Mouse (Mus musculus): Measurements from ENCODE around the gene Tcl1.

Gene Tcl1

GRCm38 (mm10) chr12:105222601-105223319, at the start of gene Tcl1:
Tcl1 (minus strand) TSS chr12:105222793.
- Histone ChIP-seq H3K27me3 (ENCODE audit: control insufficient read depth, insufficient read depth, low read length, poor library complexity, severe bottlenecking) (no peaks in the 10 kb centered on the region), H3K36me3 (ENCODE audit: control insufficient read depth, insufficient read depth, low read length, poor library complexity, severe bottlenecking) (no peaks in the 10 kb centered on the region)
- DNase-seq (ENCODE audit: low read depth, low spot score), result no peak

- Histone ChIP-seq H3K27me3 (ENCODE audit: control insufficient read depth, insufficient read depth, low read length, poor library complexity, severe bottlenecking) (no peaks in the 10 kb centered on the region), H3K36me3 (ENCODE audit: control insufficient read depth, insufficient read depth, low read length, poor library complexity, severe bottlenecking) (no peaks in the 10 kb centered on the region)
- DNase-seq (ENCODE audit: low read depth, low spot score), result no peak
These were observed 48.7 kb upstream of the Tcl1 start for GRCm38 (mm10) chr12:105271016-105271965.

- Histone ChIP-seq H3K27me3 (ENCODE audit: control insufficient read depth, insufficient read depth, low read length, poor library complexity, severe bottlenecking) (no peaks in the 10 kb centered on the region), H3K36me3 (ENCODE audit: control insufficient read depth, insufficient read depth, low read length, poor library complexity, severe bottlenecking) (no peaks in the 10 kb centered on the region)
- DNase-seq (ENCODE audit: low read depth, low spot score), result no peak
These were observed 44.5 kb upstream of the Tcl1 start for GRCm38 (mm10) chr12:105267076-105267475.

GRCm38 (mm10) chr12:105266096-105266495, 43.5 kb upstream of the Tcl1 start:
- no peaks in the 10 kb centered on the region for H3K36me3 ChIP-seq (ENCODE audit: control insufficient read depth, insufficient read depth, low read length, poor library complexity, severe bottlenecking)
- DNase-seq (ENCODE audit: low read depth, low spot score), result no peak
- no peaks in the 10 kb centered on the region for H3K27me3 ChIP-seq (ENCODE audit: control insufficient read depth, insufficient read depth, low read length, poor library complexity, severe bottlenecking)

GRCm38 (mm10) chr12:105259221-105259620, 36.6 kb upstream of the Tcl1 start:
- no peaks in the 10 kb centered on the region for H3K27me3 ChIP-seq (ENCODE audit: control insufficient read depth, insufficient read depth, low read length, poor library complexity, severe bottlenecking)
- DNase-seq (ENCODE audit: low read depth, low spot score), result no peak
- no peaks in the 10 kb centered on the region for H3K36me3 ChIP-seq (ENCODE audit: control insufficient read depth, insufficient read depth, low read length, poor library complexity, severe bottlenecking)

- Histone ChIP-seq H3K36me3 (ENCODE audit: control insufficient read depth, insufficient read depth, low read length, poor library complexity, severe bottlenecking) (no peaks in the 10 kb centered on the region), H3K27me3 (ENCODE audit: control insufficient read depth, insufficient read depth, low read length, poor library complexity, severe bottlenecking) (no peaks in the 10 kb centered on the region)
- DNase-seq (ENCODE audit: low read depth, low spot score), result peak; percentile 1
These were observed 36.2 kb upstream of the Tcl1 start for GRCm38 (mm10) chr12:105258787-105259186.

- Histone ChIP-seq H3K36me3 (ENCODE audit: control insufficient read depth, insufficient read depth, low read length, poor library complexity, severe bottlenecking) (no peaks in the 10 kb centered on the region), H3K27me3 (ENCODE audit: control insufficient read depth, insufficient read depth, low read length, poor library complexity, severe bottlenecking) (no peaks in the 10 kb centered on the region)
- no peak for DNase-seq (ENCODE audit: low read depth, low spot score)
These were observed 31.2 kb upstream of the Tcl1 start for GRCm38 (mm10) chr12:105253796-105254195.

GRCm38 (mm10) chr12:105248763-105249233, 26.2 kb upstream of the Tcl1 start:
- no peaks in the 10 kb centered on the region for H3K27me3 ChIP-seq (ENCODE audit: control insufficient read depth, insufficient read depth, low read length, poor library complexity, severe bottlenecking)

GRCm38 (mm10) chr12:105239060-105239459, 16.5 kb upstream of the Tcl1 start:
- H3K27me3 ChIP-seq (ENCODE audit: control insufficient read depth, insufficient read depth, low read length, poor library complexity, severe bottlenecking), result no peaks in the 10 kb centered on the region
- DNase-seq (ENCODE audit: low read depth, low spot score), result no peak
- no peaks in the 10 kb centered on the region for H3K36me3 ChIP-seq (ENCODE audit: control insufficient read depth, insufficient read depth, low read length, poor library complexity, severe bottlenecking)

More at GRCm38 (mm10) chr12:105248763-105249233, 26.2 kb upstream of the Tcl1 start:
- no peak for DNase-seq (ENCODE audit: low read depth, low spot score)
- no peaks in the 10 kb centered on the region for H3K36me3 ChIP-seq (ENCODE audit: control insufficient read depth, insufficient read depth, low read length, poor library complexity, severe bottlenecking)

GRCm38 (mm10) chr12:105235091-105235490, 12.5 kb upstream of the Tcl1 start:
- Histone ChIP-seq H3K27me3 (ENCODE audit: control insufficient read depth, insufficient read depth, low read length, poor library complexity, severe bottlenecking) (no peaks in the 10 kb centered on the region), H3K36me3 (ENCODE audit: control insufficient read depth, insufficient read depth, low read length, poor library complexity, severe bottlenecking) (no peaks in the 10 kb centered on the region)
- no peak for DNase-seq (ENCODE audit: low read depth, low spot score)

GRCm38 (mm10) chr12:105234362-105234761, 11.8 kb upstream of the Tcl1 start:
- no peaks in the 10 kb centered on the region for H3K27me3 ChIP-seq (ENCODE audit: control insufficient read depth, insufficient read depth, low read length, poor library complexity, severe bottlenecking)
- H3K36me3 ChIP-seq (ENCODE audit: control insufficient read depth, insufficient read depth, low read length, poor library complexity, severe bottlenecking), result no peaks in the 10 kb centered on the region
- DNase-seq (ENCODE audit: low read depth, low spot score), result no peak

GRCm38 (mm10) chr12:105224621-105225320, 2.2 kb upstream of the Tcl1 start:
- H3K27me3 ChIP-seq (ENCODE audit: control insufficient read depth, insufficient read depth, low read length, poor library complexity, severe bottlenecking), result no peaks in the 10 kb centered on the region
- H3K36me3 ChIP-seq (ENCODE audit: control insufficient read depth, insufficient read depth, low read length, poor library complexity, severe bottlenecking), result no peaks in the 10 kb centered on the region
- no peak for DNase-seq (ENCODE audit: low read depth, low spot score)

- Histone ChIP-seq H3K36me3 (ENCODE audit: control insufficient read depth, insufficient read depth, low read length, poor library complexity, severe bottlenecking) (no peaks in the 10 kb centered on the region), H3K27me3 (ENCODE audit: control insufficient read depth, insufficient read depth, low read length, poor library complexity, severe bottlenecking) (no peaks in the 10 kb centered on the region)
- no peak for DNase-seq (ENCODE audit: low read depth, low spot score)
These were observed 5.4 kb downstream of the Tcl1 start for GRCm38 (mm10) chr12:105217101-105217760.

- Histone ChIP-seq H3K36me3 (ENCODE audit: control insufficient read depth, insufficient read depth, low read length, poor library complexity, severe bottlenecking) (no peaks in the 10 kb centered on the region), H3K27me3 (ENCODE audit: control insufficient read depth, insufficient read depth, low read length, poor library complexity, severe bottlenecking) (no peaks in the 10 kb centered on the region)
- no peak for DNase-seq (ENCODE audit: low read depth, low spot score)
These were observed 13.4 kb downstream of the Tcl1 start for GRCm38 (mm10) chr12:105209231-105209630.

All from splenic B cell, adult 2 months (primary cell).